Mouse (Mus musculus): ENCODE measurements around the gene Eya3.
"Not testable (repeated sequence)": the region's sequence is repeated elsewhere in the genome, so short reads cannot be mapped to it uniquely, and the experiment has no call there.

Eya3 gene

DNA sequence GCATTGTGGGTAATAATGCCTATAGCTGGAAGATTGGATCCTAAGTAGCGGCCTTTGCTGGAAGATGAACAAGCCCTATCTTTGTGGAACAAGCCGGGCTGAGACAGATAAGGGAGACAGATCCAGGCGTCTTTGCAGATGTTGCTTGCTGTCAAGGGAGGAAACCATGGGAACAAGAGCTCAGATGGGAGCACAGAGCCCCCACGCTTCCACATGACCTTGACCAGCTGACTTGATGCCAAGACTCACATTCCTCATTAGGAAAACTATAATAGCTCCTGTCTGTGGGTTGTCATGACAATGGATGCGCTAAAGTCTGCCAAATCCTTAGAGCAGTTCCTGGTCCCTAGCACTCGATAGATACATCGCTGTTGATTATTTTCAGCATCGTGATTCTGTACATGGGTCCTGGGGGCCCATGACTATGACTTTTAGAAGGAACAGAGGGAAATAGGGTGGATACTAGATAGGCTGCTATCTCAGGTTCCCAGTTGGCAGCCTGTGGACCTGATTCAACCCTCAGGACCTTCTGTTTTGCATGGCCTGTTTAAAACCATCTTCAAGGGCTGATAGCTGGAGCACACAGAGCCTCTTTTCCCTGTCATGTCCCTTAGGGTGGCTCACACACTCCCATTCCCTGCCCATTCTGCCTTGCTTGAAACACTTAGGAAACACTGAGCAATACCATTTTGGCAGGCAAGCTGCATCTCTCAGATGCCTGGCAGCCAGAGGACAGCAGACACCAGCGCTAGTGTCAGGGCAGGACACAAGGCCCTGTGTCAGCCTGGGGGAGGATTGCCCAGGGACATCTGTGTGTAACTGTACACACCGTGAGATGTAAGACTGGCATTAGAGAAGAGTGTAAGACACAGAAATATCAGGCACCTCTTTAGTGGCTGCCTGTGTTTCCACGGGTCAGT lies 105.5 kb downstream of the Eya3 start:
- DNase-seq: no peak

DNA sequence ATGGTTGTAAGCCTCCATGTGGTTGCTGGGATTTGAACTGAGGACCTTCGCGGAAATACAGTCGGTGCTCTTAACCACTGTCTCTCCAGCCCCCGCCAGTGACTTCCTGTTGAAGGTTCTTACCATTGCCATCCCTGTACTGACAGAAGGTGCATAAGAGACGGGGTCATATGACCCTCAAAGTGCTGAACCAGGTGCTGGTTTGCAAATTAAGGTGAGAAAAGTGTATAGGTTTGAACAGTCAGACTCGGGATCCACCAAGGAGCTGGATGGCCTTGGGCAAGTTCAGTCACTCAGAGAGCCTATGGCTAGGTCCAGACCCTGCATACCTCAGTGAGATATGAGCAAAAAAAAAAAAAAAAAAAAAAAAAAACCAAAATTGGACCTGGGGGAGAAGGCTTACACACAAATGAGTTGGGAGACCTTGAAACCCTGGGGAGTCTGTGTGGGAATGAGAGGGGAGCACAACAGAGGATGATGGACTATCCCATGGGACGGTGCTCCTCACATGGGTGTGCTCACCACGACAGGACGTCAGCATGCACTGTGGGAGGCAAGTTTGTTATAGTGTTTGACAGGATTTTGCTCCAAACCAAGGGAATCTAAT lies 108.2 kb downstream of the Eya3 start:
- DNase-seq: no peak

GRCm38 (mm10) chr4:132747664-132748259 lies 109.0 kb downstream of the Eya3 start:
- peak; percentile 60 to 72 for DNase-seq

DNA sequence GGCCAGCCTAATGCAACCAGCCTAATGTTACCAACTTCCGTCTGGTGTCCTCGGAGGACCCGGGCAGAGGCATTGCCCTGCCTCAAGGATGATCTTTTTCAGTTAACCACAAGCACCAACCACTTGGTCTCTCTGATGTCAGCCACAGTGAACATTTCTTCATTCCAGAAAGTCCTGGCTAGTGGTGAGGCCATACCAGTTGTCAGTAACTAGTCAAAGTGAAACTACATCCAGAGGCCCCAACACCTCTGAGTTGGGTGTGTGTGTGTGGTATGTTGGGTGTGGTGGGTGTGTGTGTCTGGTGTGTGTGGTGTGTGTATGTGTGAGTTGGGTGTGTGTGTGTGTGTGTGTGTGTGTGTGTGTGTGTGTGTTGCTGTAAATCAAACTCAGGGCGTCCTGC lies 110.0 kb downstream of the Eya3 start:
- DNase-seq: no peak

GRCm38 (mm10) chr4:132749258-132749982 lies 110.6 kb downstream of the Eya3 start:
- no peak for DNase-seq

DNA sequence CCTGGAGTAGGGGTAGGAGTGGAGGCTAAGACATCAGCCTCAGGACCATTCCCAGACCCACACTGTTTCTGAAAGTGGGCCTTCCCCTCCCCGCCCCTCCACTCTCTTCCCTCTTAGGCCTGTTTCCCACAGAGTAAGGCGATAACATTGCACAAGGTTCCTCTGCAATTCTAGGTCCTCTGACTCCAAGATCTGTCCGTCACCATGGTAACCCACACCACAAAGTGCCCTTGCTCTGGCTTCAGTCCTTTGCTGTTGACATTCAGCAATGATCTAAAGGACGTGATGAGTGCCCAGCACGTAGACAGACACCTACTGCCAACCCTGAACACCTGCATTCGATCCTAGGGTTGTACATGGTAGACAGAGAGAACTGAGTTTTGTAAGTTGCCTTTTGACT lies 114.2 kb downstream of the Eya3 start:
- DNase-seq: no peak

GRCm38 (mm10) chr4:132756974-132757373 lies 118.2 kb downstream of the Eya3 start, which contains the start of gene Smpdl3b:
Smpdl3b (minus strand) TSS chr4:132757252.
- peak; percentile 85 to 86 for DNase-seq

DNA sequence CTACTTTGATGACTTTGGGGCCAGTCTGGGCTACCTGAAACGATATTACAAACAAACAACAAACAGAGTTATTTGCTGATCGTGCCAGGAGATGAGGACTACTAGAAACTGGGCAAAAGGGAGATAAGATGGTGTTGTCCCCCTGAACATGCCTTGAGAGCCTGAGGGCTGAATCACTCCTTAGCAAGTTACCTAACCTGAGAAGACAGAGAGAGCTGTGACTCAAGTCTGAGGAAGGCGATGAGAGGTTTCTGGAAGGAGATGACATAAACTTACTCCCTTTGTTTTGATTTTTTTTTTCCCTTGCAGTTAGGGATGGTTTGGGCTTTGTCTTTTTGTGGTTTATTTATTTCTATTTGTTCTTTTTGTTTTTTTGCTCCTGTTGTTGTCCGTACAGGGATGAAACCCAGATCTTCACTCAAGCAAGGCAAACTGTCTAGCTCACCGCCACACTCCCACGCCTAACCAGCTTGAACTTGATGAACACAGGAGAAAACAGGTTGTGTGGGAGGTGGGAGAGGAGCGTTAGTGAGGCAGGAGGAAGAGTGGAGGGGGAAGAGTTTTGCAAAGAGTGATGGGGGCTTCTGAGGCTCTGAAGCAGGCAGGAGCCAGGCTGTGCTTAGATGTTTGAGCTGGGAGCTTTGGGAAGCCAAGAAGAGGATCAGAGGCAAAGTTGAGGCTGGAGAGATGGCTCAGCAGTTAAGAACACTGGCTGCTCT lies 119.0 kb downstream of the Eya3 start:
- DNase-seq: no peak

GRCm38 (mm10) chr4:132760296-132760695 lies 121.5 kb downstream of the Eya3 start:
- peak; percentile 34 to 42 for DNase-seq

GRCm38 (mm10) chr4:132762602-132763001 lies 123.8 kb downstream of the Eya3 start:
- peak; percentile 11 to 29 for DNase-seq

GRCm38 (mm10) chr4:132763125-132763524 lies 124.3 kb downstream of the Eya3 start:
- DNase-seq: not testable (repeated sequence)

- peak; percentile 99 for DNase-seq
These were observed 129.4 kb downstream of the Eya3 start, which contains the start of gene Rpa2 for GRCm38 (mm10) chr4:132767914-132768876. Rpa2 (plus strand) TSS chr4:132768332.

DNA sequence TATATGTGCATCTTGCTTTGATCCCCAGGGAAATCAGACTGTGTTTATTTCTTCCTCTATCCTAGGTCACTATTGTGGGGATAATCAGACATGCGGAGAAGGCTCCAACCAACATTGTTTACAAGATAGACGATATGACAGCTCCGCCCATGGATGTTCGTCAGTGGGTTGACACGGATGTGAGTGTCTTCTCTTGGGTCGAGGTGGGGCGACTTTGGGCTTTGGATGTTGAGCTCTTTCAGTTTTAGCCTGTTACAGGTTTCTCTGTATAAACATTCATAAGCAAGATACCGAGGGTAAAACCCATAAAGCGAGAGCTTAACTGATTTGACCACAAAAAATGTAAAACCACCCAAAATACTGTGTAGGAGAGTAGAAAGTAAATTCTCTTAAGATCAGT lies 133.0 kb downstream of the Eya3 start:
- DNase-seq: no peak

All from kidney, postnatal 36 days (tissue).